Mouse (Mus musculus): Measurements from ENCODE around the gene Sh3pxd2a.

- TF ChIP-seq EP300 (IDR thresholded peaks at IDR 0.05; ENCODE audit: low read depth): no peak
- no peak for TF ChIP-seq CTCF (IDR thresholded peaks at IDR 0.05; ENCODE audit: low read depth)
Observed at GRCm38 (mm10) chr19:47348395-47349016, 115.7 kb downstream of the Sh3pxd2a start.

Data from liver, postnatal 0 days (tissue).